Mouse (Mus musculus) adrenal gland, adult 2 months (tissue): ENCODE results near the gene Gpr156. TPM values are rescaled to one million over a fixed set of nuclear protein-coding genes. Genes with fewer than 3 reads are reported as not detected.

ENCODE experiments used
- DNase-seq: peaks from one replicate; pipeline ENCODE4 v3.0.0; 2021
- long read RNA-seq: library from polyadenylated mRNA; stranded (forward); transcript quantifications from one replicate; pipeline ENCODE4 v2.0.0, GENCODE M21; 2021
- polyA plus RNA-seq: library from polyadenylated mRNA; depleted of rRNA; stranded (reverse); fragments of >200 nt; gene quantifications from 2 replicates; pipeline ENCODE4 v1.2.3, GENCODE M21; 2012; rRNA removed
- total RNA-seq, 2 experiments: library from RNA; stranded (reverse); gene quantifications; 2 replicates each; pipeline ENCODE4 v1.2.3; 2021

The Gpr156 gene
- under 1 TPM in 1 of 2 experiments, not detected in 1; 0.07 TPM for total RNA-seq
- 0.04 TPM in 2 replicates for polyA plus RNA-seq
- long read RNA-seq: 0 reads

- DNase-seq: peak; percentile 55
Observed at GRCm38 (mm10) chr16:37916138-37916817, at the start of gene Gpr156. Gpr156 (plus strand) TSS chr16:37916496.

GRCm38 (mm10) chr16:37867791-37868505 lies 48.3 kb upstream of the Gpr156 start, which contains the start of gene Lrrc58:
Lrrc58 (plus strand) TSS chr16:37868389.
- peak; percentile 94 for DNase-seq

- no peak for DNase-seq
Observed at GRCm38 (mm10) chr16:37868506-37869469, 47.5 kb upstream of the Gpr156 start.

- no peak for DNase-seq
Observed at GRCm38 (mm10) chr16:37869470-37870231, 46.6 kb upstream of the Gpr156 start.

- DNase-seq: peak; percentile 82
Observed at GRCm38 (mm10) chr16:37871112-37871715, 45.1 kb upstream of the Gpr156 start.

- DNase-seq: no peak
Observed at GRCm38 (mm10) chr16:37874501-37875235, 41.6 kb upstream of the Gpr156 start.

- no peak for DNase-seq
Observed at GRCm38 (mm10) chr16:37877406-37877805, 38.9 kb upstream of the Gpr156 start.

- no peak for DNase-seq
Observed at GRCm38 (mm10) chr16:37878951-37879505, 37.3 kb upstream of the Gpr156 start.

- DNase-seq: no peak
Observed at GRCm38 (mm10) chr16:37879750-37880419, 36.4 kb upstream of the Gpr156 start.

- peak; percentile 70 for DNase-seq
Observed at GRCm38 (mm10) chr16:37881168-37881567, 35.1 kb upstream of the Gpr156 start.

GRCm38 (mm10) chr16:37888986-37889385 lies 27.3 kb upstream of the Gpr156 start:
- no peak for DNase-seq

GRCm38 (mm10) chr16:37892667-37893066 lies 23.6 kb upstream of the Gpr156 start:
- DNase-seq: no peak

GRCm38 (mm10) chr16:37893381-37893780 lies 22.9 kb upstream of the Gpr156 start:
- DNase-seq: no peak

GRCm38 (mm10) chr16:37893942-37894341 lies 22.4 kb upstream of the Gpr156 start:
- DNase-seq: no peak

GRCm38 (mm10) chr16:37898790-37899189 lies 17.5 kb upstream of the Gpr156 start:
- no peak for DNase-seq

GRCm38 (mm10) chr16:37899357-37899756 lies 16.9 kb upstream of the Gpr156 start:
- peak; percentile 35 for DNase-seq

GRCm38 (mm10) chr16:37901318-37901717 lies 15.0 kb upstream of the Gpr156 start:
- no peak for DNase-seq

- DNase-seq: no peak
Observed at GRCm38 (mm10) chr16:37906456-37906855, 9.8 kb upstream of the Gpr156 start.

- no peak for DNase-seq
Observed at GRCm38 (mm10) chr16:37911086-37911485, 5.2 kb upstream of the Gpr156 start.
